Mouse (Mus musculus) cerebellum, adult 2 months (tissue): ENCODE measurements around the gene Nars2. TPM values are rescaled to one million over a fixed set of nuclear protein-coding genes. Genes with fewer than 3 reads are reported as not detected.
"Not testable (repeated sequence)": the region's sequence is repeated elsewhere in the genome, so short reads cannot be mapped to it uniquely, and the experiment has no call there.

ENCODE experiments used
- DNase-seq, 2 experiments: peaks; one replicate each; pipeline ENCODE4 v3.0.0; 2021
- H3K27ac ChIP-seq: fragments of 200-500 bp; 2 replicates; pipeline ENCODE4 v1.5.1; 2012; ENCODE audit warnings: low read length, control low read depth, inconsistent platforms; ENCODE audit not compliant: insufficient read depth
- H3K27me3 ChIP-seq: fragments of 200-500 bp; 2 replicates; pipeline ENCODE4 v1.6.1; 2012; ENCODE audit warnings: inconsistent platforms, mild to moderate bottlenecking, low read length, moderate library complexity; ENCODE audit not compliant: control insufficient read depth, insufficient read depth
- H3K4me1 ChIP-seq: fragments of 200-500 bp; 2 replicates; pipeline ENCODE4 v1.6.1; 2011; ENCODE audit warnings: low read length; ENCODE audit not compliant: control insufficient read depth, insufficient read depth
- H3K4me3 ChIP-seq: fragments of 200-500 bp; replicated peaks from 2 replicates; pipeline ENCODE3; 2011; ENCODE audit warnings: mild to moderate bottlenecking, low read depth, low read length, control low read depth; ENCODE audit not compliant: insufficient read depth
- CTCF ChIP-seq: fragments of 200-500 bp; IDR thresholded peaks from 2 replicates; pipeline ENCODE4 v1.5.1; 2011; ENCODE audit warnings: low read depth, mild to moderate bottlenecking, control low read depth, low read length, moderate library complexity, borderline replicate concordance; ENCODE audit not compliant: insufficient read depth
- POLR2A ChIP-seq: fragments of 200-500 bp; IDR thresholded peaks from 2 replicates; pipeline ENCODE4 v1.6.1; 2011; ENCODE audit warnings: low read length, control low read depth, borderline replicate concordance; ENCODE audit not compliant: insufficient read depth
- WGBS: fragments of 180-500 bp; shearing (Covaris S2); methylation state at CpG from one replicate; pipeline ENCODE4 v1.1.7; 2018; 5-methylcytosine and 5-hydroxymethylcytosine counted together
- polyA plus RNA-seq: library from polyadenylated mRNA; depleted of rRNA; stranded (reverse); fragments of >200 nt; gene quantifications from 2 replicates; pipeline ENCODE4 v1.2.3, GENCODE M21; 2012

Gene Nars2
- polyA plus RNA-seq, 1 experiment, result 8.4 TPM

GRCm38 (mm10) chr7:96943715-96944377 is 7.5 kb upstream of the Nars2 start:
- DNase-seq, result no peak
- no peak overlapping the region for H3K27ac ChIP-seq
- no peak overlapping the region for H3K4me3 ChIP-seq
- H3K4me1 ChIP-seq, result no peaks in the 10 kb centered on the region
- no peaks in the 10 kb centered on the region for H3K27me3 ChIP-seq
- WGBS, result 74% methylated on average over 5 of the region's 5 CpGs
- no peak for TF ChIP-seq CTCF
- TF ChIP-seq POLR2A, result no peak

GRCm38 (mm10) chr7:96946501-96946900 is 4.8 kb upstream of the Nars2 start:
- not testable (repeated sequence) for H3K27me3 ChIP-seq, H3K4me3 ChIP-seq, H3K4me1 ChIP-seq, H3K27ac ChIP-seq, DNase-seq
- 87% methylated on average over 8 of the region's 8 CpGs for WGBS

- peak overlapping the region; percentile 81 for H3K4me3 ChIP-seq
- H3K27me3 ChIP-seq, result no peaks in the 10 kb centered on the region
- DNase-seq, result peak in 1 of 2 experiments; percentile 8
- no peaks in the 10 kb centered on the region for H3K4me1 ChIP-seq
- WGBS, result 32% methylated on average over 5 of the region's 5 CpGs
- TF ChIP-seq CTCF (no peak), POLR2A (no peak)
- H3K27ac ChIP-seq, result no peak overlapping the region
Measured at GRCm38 (mm10) chr7:96952094-96952493, 789 bp downstream of the Nars2 start.

GRCm38 (mm10) chr7:96959168-96959567 is 7.9 kb downstream of the Nars2 start:
- Histone ChIP-seq H3K4me3 (no peak overlapping the region), H3K4me1 (no peaks in the 10 kb centered on the region), H3K27me3 (no peaks in the 10 kb centered on the region), H3K27ac (no peak overlapping the region)
- TF ChIP-seq POLR2A, result no peak
- no peak for TF ChIP-seq CTCF
- 93% methylated on average over 5 of the region's 5 CpGs for WGBS
- DNase-seq, result no peak

- 36% methylated on average over 3 of the region's 3 CpGs for WGBS
- TF ChIP-seq POLR2A (no peak), CTCF (no peak)
- DNase-seq, result no peak
- H3K4me1 ChIP-seq, result no peaks in the 10 kb centered on the region
- H3K27ac ChIP-seq, result no peak overlapping the region
- H3K4me3 ChIP-seq, result no peak overlapping the region
- no peaks in the 10 kb centered on the region for H3K27me3 ChIP-seq
Measured at GRCm38 (mm10) chr7:96967188-96967587, 15.9 kb downstream of the Nars2 start.

- WGBS, result 9% methylated on average over 1 of the region's 1 CpGs
- no peak overlapping the region for H3K4me3 ChIP-seq
- peak in 1 of 2 experiments; percentile 36 for DNase-seq
- H3K27ac ChIP-seq, result no peak overlapping the region
- no peaks in the 10 kb centered on the region for H3K27me3 ChIP-seq
- TF ChIP-seq POLR2A (no peak), CTCF (peak; percentile 24; the same call in 1 of the 2 replicates)
- no peaks in the 10 kb centered on the region for H3K4me1 ChIP-seq
Measured at GRCm38 (mm10) chr7:96970359-96970758, 19.1 kb downstream of the Nars2 start.

- Histone ChIP-seq H3K4me3 (no peak overlapping the region), H3K4me1 (no peaks in the 10 kb centered on the region), H3K27ac (no peak overlapping the region), H3K27me3 (no peaks in the 10 kb centered on the region)
- WGBS, result 57% methylated on average over 21 of the region's 21 CpGs
- no peak for DNase-seq
- no peak for TF ChIP-seq CTCF
- TF ChIP-seq POLR2A, result no peak
Measured at GRCm38 (mm10) chr7:96971027-96971996, 20.0 kb downstream of the Nars2 start.

- H3K27me3 ChIP-seq, result no peaks in the 10 kb centered on the region
- H3K27ac ChIP-seq, result no peak overlapping the region
- no peak for DNase-seq
- WGBS, result 89% methylated on average over 8 of the region's 8 CpGs
- no peaks in the 10 kb centered on the region for H3K4me1 ChIP-seq
- no peak overlapping the region for H3K4me3 ChIP-seq
- TF ChIP-seq CTCF (no peak), POLR2A (no peak)
Measured at GRCm38 (mm10) chr7:96972138-96972904, 21.0 kb downstream of the Nars2 start.
